Mouse (Mus musculus): ENCODE measurements around the gene Ltbr.
"Not testable (repeated sequence)": the region's sequence is repeated elsewhere in the genome, so short reads cannot be mapped to it uniquely, and the experiment has no call there.

GRCm38 (mm10) chr6:125282721-125283120 lies 31.0 kb downstream of the Ltbr start:
- TF ChIP-seq POLR2A (IDR thresholded peaks at IDR 0.05; ENCODE audit: low read depth, low read length); CTCF (conservative IDR thresholded peaks at IDR 0.05; ENCODE audit: insufficient read depth, insufficient read length, low read depth, low read length): not testable (repeated sequence)
